Mouse (Mus musculus) spleen, adult 2 months (tissue): ENCODE data around the gene Tmem9b. TPM values are rescaled to one million over a fixed set of nuclear protein-coding genes. Genes with fewer than 3 reads are reported as not detected.

Experiments used
- DNase-seq, 2 experiments: peaks; one replicate each; pipeline versions ENCODE4 v3.0.0 to v3.0.0-alpha.2; 2012 to 2021; ENCODE audit warnings: low spot score in 2 of 2, low read depth in 1 of 2
- H3K27ac ChIP-seq: fragments of 200-500 bp; 2 replicates; pipeline ENCODE4 v1.5.1; 2012; ENCODE audit warnings: low read length, inconsistent platforms; ENCODE audit not compliant: insufficient read depth
- H3K27me3 ChIP-seq: fragments of 200-500 bp; 2 replicates; pipeline ENCODE4 v1.6.1; 2012; ENCODE audit warnings: mild to moderate bottlenecking, moderate library complexity, low read length, inconsistent platforms; ENCODE audit not compliant: control insufficient read depth, insufficient read depth
- H3K36me3 ChIP-seq: fragments of 200-500 bp; 2 replicates; pipeline ENCODE4 v1.6.1; 2012; ENCODE audit warnings: mild to moderate bottlenecking, low read length, inconsistent platforms; ENCODE audit not compliant: control insufficient read depth, insufficient read depth
- H3K4me1 ChIP-seq: fragments of 200-500 bp; 2 replicates; pipeline ENCODE4 v1.6.1; 2011; ENCODE audit warnings: inconsistent platforms; ENCODE audit not compliant: control insufficient read depth, insufficient read depth, insufficient read length
- H3K4me3 ChIP-seq: fragments of 200-500 bp; 2 replicates; pipeline ENCODE4 v1.5.1; 2011; ENCODE audit warnings: mild to moderate bottlenecking, inconsistent platforms; ENCODE audit not compliant: insufficient read depth, insufficient read length; ENCODE audit errors: extremely low read depth
- CTCF ChIP-seq: fragments of 200-500 bp; IDR thresholded peaks from 2 replicates; pipeline ENCODE4 v1.5.1; 2011; ENCODE audit warnings: mild to moderate bottlenecking, inconsistent platforms; ENCODE audit not compliant: insufficient read depth, insufficient read length, insufficient replicate concordance; ENCODE audit errors: extremely low read depth
- POLR2A ChIP-seq: fragments of 200-500 bp; IDR thresholded peaks from 2 replicates; pipeline ENCODE4 v1.6.1; 2011; ENCODE audit warnings: low read depth, low read length, inconsistent platforms
- WGBS: fragments of 180-500 bp; shearing (Covaris S2); methylation state at CpG from one replicate; pipeline ENCODE4 v1.1.7; 2018; 5-methylcytosine and 5-hydroxymethylcytosine counted together
- polyA plus RNA-seq: library from polyadenylated mRNA; depleted of rRNA; stranded (reverse); fragments of >200 nt; gene quantifications from 2 replicates; pipeline ENCODE4 v1.2.3, GENCODE M21; 2012

Tmem9b gene
- polyA plus RNA-seq, 1 experiment, result 18.3 TPM

DNA sequence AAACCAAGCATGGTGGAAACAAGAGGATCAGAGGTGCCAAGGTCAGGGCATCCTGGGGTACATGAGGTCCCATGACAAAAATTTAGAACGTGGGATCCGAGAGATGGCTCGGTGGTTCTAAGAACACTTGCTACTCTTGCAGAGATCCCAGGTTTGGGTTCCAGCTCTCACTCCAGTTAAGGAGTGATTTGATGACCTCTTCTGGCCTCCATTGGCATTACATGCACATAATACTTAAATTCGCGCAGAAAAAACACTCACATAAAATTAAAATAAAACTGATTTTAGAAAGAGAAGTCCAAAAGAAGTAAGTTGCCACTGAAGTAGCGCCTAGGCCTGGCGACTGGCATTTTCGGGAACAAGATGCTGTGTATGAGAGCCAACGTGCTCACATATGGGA is 33.4 kb downstream of the Tmem9b start:
- 59% methylated on average over 9 of the region's 9 CpGs for WGBS
- H3K36me3 ChIP-seq, result no peaks in the 10 kb centered on the region
- H3K27me3 ChIP-seq, result no peaks in the 10 kb centered on the region
- TF ChIP-seq POLR2A, result no peak
- no peak for TF ChIP-seq CTCF
- H3K27ac ChIP-seq, result no peak overlapping the region
- DNase-seq, result no peak
- no peak overlapping the region for H3K4me3 ChIP-seq
- no peaks in the 10 kb centered on the region for H3K4me1 ChIP-seq

DNA sequence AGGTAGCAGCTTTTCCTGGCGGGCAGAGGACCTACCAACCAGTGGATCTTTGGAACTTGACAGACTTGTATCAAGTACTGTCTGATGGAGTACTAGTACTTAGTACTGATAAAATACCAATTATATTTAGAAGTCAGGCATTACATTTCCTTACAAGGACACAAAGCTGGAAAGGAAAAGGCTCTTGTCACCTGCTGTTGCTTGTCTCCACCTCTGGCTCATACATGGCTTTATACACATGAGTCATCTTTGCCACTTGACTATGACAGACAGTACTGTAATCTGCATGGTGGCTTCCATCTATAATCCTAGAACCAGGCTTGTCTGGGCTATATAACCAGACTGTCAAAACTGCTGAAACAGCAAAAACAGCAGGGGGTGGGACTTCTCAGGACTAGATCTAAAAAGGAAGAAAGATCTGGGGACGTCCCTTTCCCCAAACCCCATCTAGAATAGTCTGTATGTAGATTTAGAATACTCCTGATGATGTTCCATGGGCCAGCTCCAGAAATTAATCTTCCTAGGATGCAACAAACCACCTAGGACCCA is 39.2 kb downstream of the Tmem9b start:
- no peaks in the 10 kb centered on the region for H3K27me3 ChIP-seq
- TF ChIP-seq POLR2A (no peak), CTCF (no peak)
- no peaks in the 10 kb centered on the region for H3K4me1 ChIP-seq
- 88% methylated on average over 2 of the region's 2 CpGs for whole genome bisulfite sequencing
- DNase-seq, result no peak
- H3K27ac ChIP-seq, result no peak overlapping the region
- H3K4me3 ChIP-seq, result no peak overlapping the region
- peaks cover 13% of the 10 kb centered on the region for H3K36me3 ChIP-seq

DNA sequence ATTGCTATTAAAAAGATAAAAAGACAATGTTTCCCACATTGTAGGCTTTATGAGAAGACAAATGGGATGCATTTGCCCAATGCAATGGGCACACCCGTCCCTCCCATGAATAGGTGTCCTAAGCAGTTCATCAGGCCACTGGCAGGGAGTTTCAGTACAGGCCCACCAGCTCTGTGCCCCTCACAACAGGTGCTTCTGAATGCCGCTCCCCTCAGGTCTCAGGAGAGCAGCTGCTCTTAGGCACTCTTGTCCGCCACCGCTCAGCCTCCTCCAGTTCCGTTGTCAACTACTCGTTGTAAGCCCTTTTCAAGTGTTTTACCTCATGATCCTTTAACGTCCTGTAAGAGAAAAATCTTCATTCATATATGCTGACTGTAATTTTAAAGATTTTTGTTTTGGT is 40.5 kb downstream of the Tmem9b start:
- TF ChIP-seq POLR2A (no peak), CTCF (no peak)
- H3K27ac ChIP-seq, result no peak overlapping the region
- 96% methylated on average over 7 of the region's 7 CpGs for WGBS
- no peak overlapping the region for H3K4me3 ChIP-seq
- H3K4me1 ChIP-seq, result no peaks in the 10 kb centered on the region
- H3K36me3 ChIP-seq, result peaks cover 13% of the 10 kb centered on the region
- no peaks in the 10 kb centered on the region for H3K27me3 ChIP-seq
- DNase-seq, result no peak

DNA sequence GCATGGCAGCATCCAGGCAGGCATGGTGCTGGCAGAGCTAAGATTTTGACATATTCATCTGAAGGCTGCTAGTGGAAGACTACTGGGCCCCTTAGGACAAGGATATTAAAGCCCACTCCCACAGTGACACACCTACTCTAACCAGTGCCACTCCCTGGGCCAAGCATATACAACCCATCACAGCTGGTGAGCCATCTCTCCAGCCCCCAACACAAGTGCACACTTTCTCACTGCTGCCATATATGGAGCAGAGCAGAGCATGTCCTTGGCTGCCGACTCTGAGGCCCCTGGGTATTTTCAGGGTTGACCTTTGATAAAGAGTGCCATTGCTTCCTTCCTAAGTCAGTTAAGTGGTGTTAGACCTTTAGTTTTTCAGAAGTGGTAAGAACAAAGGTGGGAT is 42.6 kb downstream of the Tmem9b start:
- no peak for DNase-seq
- Histone ChIP-seq H3K27me3 (no peaks in the 10 kb centered on the region), H3K4me1 (no peaks in the 10 kb centered on the region), H3K4me3 (no peak overlapping the region), H3K36me3 (peaks cover 13% of the 10 kb centered on the region), H3K27ac (no peak overlapping the region)
- 85% methylated on average over 1 of the region's 1 CpGs for WGBS
- TF ChIP-seq CTCF (no peak), POLR2A (no peak)

DNA sequence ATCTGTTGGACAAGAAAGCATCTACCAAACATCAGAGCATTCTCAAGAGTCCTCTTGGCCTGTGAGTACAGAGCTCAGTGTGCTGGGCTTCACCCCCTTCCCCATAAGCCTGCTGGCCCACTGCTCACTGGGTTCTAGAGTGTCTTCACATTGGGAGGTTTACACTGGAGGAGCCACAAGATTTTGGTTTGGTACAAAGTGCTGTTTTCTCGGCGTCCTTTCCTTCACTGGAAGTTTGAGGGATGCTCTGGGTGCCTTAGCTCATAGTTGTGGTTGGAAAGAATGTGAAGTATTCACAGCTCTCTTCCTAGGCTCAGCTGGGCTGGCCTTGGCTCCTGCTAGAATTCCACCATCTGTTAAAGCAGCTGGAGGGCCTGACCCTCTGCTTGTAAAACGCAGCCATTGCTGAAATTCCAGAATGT is 43.7 kb downstream of the Tmem9b start:
- no peak for TF ChIP-seq POLR2A
- TF ChIP-seq CTCF, result no peak
- no peaks in the 10 kb centered on the region for H3K4me1 ChIP-seq
- no peak overlapping the region for H3K4me3 ChIP-seq
- H3K36me3 ChIP-seq, result peaks cover 13% of the 10 kb centered on the region
- DNase-seq, result no peak
- 93% methylated on average over 3 of the region's 3 CpGs for WGBS
- H3K27me3 ChIP-seq, result no peaks in the 10 kb centered on the region
- H3K27ac ChIP-seq, result no peak overlapping the region

DNA sequence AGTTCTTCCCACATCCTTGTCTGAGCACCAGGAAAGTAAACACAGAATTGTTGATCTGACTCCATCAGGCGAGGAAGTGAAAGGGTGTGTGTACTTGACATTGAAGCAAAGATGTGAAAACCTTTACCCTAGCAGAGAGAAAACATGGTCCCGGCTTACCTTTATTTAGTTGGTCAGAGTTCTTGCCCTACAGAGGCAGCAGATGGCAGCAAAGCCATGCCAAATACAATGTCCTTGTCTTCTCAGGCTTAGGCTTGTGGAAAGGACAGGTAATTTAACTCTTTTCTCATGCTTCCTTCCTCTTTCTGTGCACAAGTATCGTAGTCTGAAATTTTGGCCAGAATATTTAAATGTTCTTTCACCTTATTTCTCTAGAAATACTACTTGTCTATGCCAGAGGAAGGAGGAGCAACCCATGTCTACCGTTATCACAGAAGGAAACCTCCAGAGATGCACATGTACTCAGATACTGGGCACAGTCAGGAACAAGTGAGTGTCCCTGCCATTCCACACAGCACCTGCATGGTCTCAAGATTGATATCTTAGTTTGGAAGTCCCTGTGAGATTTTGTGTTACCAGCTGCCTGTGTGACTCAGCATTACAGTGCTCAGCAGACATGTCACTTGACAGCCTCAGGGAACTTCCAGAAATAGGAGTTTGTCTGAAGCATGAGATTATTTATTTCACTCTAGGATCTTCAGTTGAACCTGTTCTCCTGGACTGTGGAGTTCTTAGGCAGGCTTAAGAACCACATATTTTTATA is 45.5 kb downstream of the Tmem9b start:
- 38% methylated on average over 4 of the region's 4 CpGs for WGBS
- Histone ChIP-seq H3K27me3 (no peaks in the 10 kb centered on the region), H3K4me3 (no peak overlapping the region), H3K36me3 (peaks cover 10% of the 10 kb centered on the region), H3K4me1 (peaks cover 5% of the 10 kb centered on the region; the same call in 1 of the 2 replicates), H3K27ac (no peak overlapping the region)
- peak; percentile 30 to 48 for DNase-seq
- TF ChIP-seq POLR2A (no peak), CTCF (peak; percentile 49; the same call in 1 of the 2 replicates)

DNA sequence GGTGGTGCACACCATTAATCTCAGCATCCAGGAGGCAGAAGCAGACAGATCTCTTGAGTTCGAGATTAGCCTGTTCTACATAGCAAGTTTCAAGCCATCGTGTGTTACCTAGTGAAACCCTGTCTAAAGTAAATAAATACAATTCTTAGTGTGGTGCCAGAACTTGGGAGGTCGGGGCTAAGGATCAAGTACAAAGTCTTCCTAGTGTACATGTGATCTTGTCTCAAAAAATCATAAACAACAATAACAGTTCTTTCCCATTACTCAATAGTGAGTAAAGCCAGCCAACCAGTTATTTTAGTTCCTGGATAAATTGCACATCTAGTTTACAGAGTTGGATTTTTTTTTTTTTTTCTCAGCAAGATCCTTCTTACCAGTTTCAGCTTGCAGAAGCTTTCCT is 48.2 kb downstream of the Tmem9b start:
- Histone ChIP-seq H3K27ac (no peak overlapping the region), H3K36me3 (0 out of 2 replicates have a peak, but pooled peaks cover 2% of the 10 kb centered on the region), H3K4me1 (peaks cover 5% of the 10 kb centered on the region; the same call in 1 of the 2 replicates), H3K27me3 (no peaks in the 10 kb centered on the region), H3K4me3 (no peak overlapping the region)
- WGBS, result 69% methylated on average over 3 of the region's 3 CpGs
- no peak for DNase-seq
- no peak for TF ChIP-seq POLR2A
- no peak for TF ChIP-seq CTCF
